Mouse (Mus musculus) embryonic facial prominence, embryonic 14.5 days (tissue): ENCODE measurements around the gene Ttc30a1. TPM values are rescaled to one million over a fixed set of nuclear protein-coding genes. Genes with fewer than 3 reads are reported as not detected.
"Not testable (repeated sequence)": the region's sequence is repeated elsewhere in the genome, so short reads cannot be mapped to it uniquely, and the experiment has no call there.

Experiments used
- ATAC-seq: fragments of 200-750 bp; cut with Nextera tagmentation; 2 replicates; pipeline ENCODE4 v1.8.0; 2017; ENCODE audit warnings: low read depth, moderate number of reproducible peaks, moderate TSS enrichment
- DNase-seq: peaks from one replicate; pipeline ENCODE4 v3.0.0-alpha.2; 2015; ENCODE audit warnings: low spot score
- H3K27ac ChIP-seq: fragments of 300-500 bp; sonication (generic); replicated peaks from 2 replicates; pipeline ENCODE4 v1.5.1; 2014; ENCODE audit warnings: low read depth, mild to moderate bottlenecking, low read length, moderate library complexity
- H3K27me3 ChIP-seq: fragments of 300-500 bp; sonication (generic); replicated peaks from 2 replicates; pipeline ENCODE4 v1.6.1; 2014; ENCODE audit warnings: low read length; ENCODE audit not compliant: control insufficient read depth, insufficient read depth
- H3K36me3 ChIP-seq: fragments of 300-500 bp; sonication (generic); 2 replicates; pipeline ENCODE4 v1.6.1; 2014; ENCODE audit warnings: low read length, mixed read lengths; ENCODE audit not compliant: control insufficient read depth, insufficient read depth
- H3K4me1 ChIP-seq: fragments of 300-500 bp; sonication (generic); 2 replicates; pipeline ENCODE4 v1.6.1; 2014; ENCODE audit warnings: antibody characterized with exemption, low read length; ENCODE audit not compliant: control insufficient read depth, insufficient read depth
- H3K4me2 ChIP-seq: fragments of 300-500 bp; sonication (generic); 2 replicates; pipeline ENCODE4 v1.6.1; 2014; ENCODE audit warnings: low read depth, mild to moderate bottlenecking, low read length, moderate library complexity, mixed read lengths
- H3K4me3 ChIP-seq: fragments of 300-500 bp; sonication (generic); 2 replicates; pipeline ENCODE4 v1.5.1; 2014; ENCODE audit warnings: low read depth, mild to moderate bottlenecking, low read length
- H3K9ac ChIP-seq: fragments of 300-500 bp; sonication (generic); 2 replicates; pipeline ENCODE4 v1.6.1; 2014; ENCODE audit warnings: low read depth, mild to moderate bottlenecking, low read length, moderate library complexity, mixed read lengths
- H3K9me3 ChIP-seq: fragments of 300-500 bp; sonication (generic); 2 replicates; pipeline ENCODE4 v1.6.1; 2016; ENCODE audit warnings: low read length; ENCODE audit not compliant: control insufficient read depth
- WGBS: fragments of 180-500 bp; shearing (Covaris S2); extraction: QIAGEN DNeasy Blood & Tissue Kit; methylation state at CpG from one replicate; pipeline ENCODE4 v1.1.7; 2014; 5-methylcytosine and 5-hydroxymethylcytosine counted together
- polyA plus RNA-seq: library from polyadenylated mRNA; unstranded; fragments of >200 nt; fragmentation: Nextera tagmentation; extraction: Ambion mirVana; gene quantifications from 2 replicates; pipeline ENCODE4 v1.2.1, GENCODE M21; 2014

Gene Ttc30a1
- polyA plus RNA-seq, 1 experiment from 2014 or later: 7.4 TPM

DNA sequence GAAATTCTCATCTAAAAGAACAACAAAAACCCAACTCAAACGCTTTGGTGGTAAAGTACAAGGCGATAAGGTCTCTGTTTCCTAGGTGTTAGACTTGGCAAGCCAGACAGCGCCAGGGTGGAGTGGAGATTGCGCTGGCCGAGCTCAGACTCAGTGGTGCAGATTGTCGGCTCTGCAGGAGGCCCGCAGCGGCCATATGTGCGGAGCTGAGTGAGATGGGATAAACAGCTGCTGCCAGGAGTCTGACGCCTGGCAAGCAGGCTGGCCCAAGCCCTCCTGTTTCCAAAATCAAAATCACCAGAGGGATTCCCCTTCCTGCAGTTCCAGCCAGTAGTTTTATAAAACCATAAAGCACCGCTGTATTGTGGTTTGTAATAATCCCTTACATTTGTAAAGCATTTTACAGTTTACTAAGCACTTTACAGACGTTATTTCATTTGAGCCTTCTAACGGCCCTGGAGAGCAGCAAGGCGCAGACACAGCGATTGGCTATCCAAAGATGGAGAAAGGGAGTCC lies 21.9 kb downstream of the Ttc30a1 start:
- ATAC-seq (peak; percentile 76), DNase-seq (peak; percentile 83)
- Histone ChIP-seq H3K9me3 (no peaks in the 10 kb centered on the region), H3K4me3 (peak overlapping the region; percentile 13; the same call in 1 of the 2 replicates), H3K27ac (peak overlapping the region; percentile 78), H3K9ac (peak overlapping the region; percentile 51; the same call in 1 of the 2 replicates), H3K36me3 (no peaks in the 10 kb centered on the region), H3K27me3 (no peaks in the 10 kb centered on the region), H3K4me1 (peaks cover 25% of the 10 kb centered on the region), H3K4me2 (peak overlapping the region; percentile 52)
- WGBS: 10% methylated on average over 15 of the region's 15 CpGs

DNA sequence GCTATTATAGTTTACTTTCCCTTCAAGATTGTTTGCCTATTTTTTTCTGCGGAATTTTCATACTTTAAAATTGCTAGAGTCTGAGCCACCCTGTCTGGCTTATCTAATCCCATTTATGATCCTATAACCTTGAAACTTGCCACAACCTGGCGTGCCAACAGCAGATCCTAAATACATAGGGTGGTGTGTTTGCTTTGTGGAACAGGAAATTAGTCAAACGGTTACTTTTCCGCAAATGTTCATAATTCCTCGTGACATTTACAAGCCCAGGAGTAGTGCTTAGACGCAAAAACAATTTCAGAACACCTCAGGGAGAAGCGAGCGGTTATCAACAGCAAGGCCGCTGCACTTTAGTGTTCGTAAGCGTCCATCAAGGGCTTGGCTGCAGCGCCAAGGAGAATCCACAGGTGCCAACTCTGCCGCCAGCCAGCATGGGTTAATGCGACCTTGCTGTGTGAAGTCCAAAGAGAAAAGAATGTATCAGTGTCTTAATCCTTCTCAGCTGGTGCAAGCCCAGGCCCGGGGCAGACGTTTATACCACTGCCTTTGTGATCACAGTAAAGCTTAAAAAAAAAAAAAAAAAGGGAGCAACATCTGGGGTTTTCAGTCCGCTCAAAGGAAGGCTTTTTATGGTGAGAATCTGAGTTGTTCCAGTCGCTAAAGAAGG lies 22.5 kb downstream of the Ttc30a1 start:
- Histone ChIP-seq H3K9me3 (no peaks in the 10 kb centered on the region), H3K9ac (0 out of 2 replicates have a peak overlapping the region, but pooled peaks have one; percentile 51), H3K4me3 (peak overlapping the region; percentile 13), H3K4me1 (peaks cover 25% of the 10 kb centered on the region), H3K4me2 (peak overlapping the region; percentile 52), H3K27me3 (no peaks in the 10 kb centered on the region), H3K36me3 (no peaks in the 10 kb centered on the region), H3K27ac (peak overlapping the region; percentile 78)
- DNase-seq (peak; percentile 66), ATAC-seq (peak; percentile 66)
- WGBS: 22% methylated on average over 18 of the region's 18 CpGs

DNA sequence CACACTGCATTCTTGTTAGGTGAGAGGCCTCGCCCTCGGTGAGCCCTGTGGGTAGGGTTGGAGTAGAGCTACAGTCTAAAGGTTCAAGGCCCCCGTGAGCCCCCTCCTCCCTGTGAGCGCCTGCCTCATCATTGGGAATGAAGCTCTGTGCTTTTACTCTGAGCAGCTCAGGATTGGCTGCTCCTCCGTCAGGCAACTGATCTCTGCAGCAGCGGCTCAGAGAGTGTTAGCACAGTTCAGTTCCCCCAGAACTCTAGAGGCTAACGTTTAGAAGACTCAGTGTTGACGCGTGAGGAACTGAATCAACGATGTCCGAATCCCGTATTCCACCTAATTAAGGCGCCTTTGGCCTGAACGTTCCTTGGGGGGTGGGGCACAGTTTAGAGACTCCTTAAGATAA lies 26.1 kb downstream of the Ttc30a1 start:
- ATAC-seq: no peak
- Histone ChIP-seq H3K4me2 (no peak overlapping the region), H3K4me3 (no peak overlapping the region), H3K4me1 (peaks cover 21% of the 10 kb centered on the region), H3K27me3 (no peaks in the 10 kb centered on the region), H3K27ac (no peak overlapping the region), H3K36me3 (no peaks in the 10 kb centered on the region), H3K9ac (no peak overlapping the region), H3K9me3 (no peaks in the 10 kb centered on the region)
- 63% methylated on average over 14 of the region's 14 CpGs for WGBS
- DNase-seq: no peak

DNA sequence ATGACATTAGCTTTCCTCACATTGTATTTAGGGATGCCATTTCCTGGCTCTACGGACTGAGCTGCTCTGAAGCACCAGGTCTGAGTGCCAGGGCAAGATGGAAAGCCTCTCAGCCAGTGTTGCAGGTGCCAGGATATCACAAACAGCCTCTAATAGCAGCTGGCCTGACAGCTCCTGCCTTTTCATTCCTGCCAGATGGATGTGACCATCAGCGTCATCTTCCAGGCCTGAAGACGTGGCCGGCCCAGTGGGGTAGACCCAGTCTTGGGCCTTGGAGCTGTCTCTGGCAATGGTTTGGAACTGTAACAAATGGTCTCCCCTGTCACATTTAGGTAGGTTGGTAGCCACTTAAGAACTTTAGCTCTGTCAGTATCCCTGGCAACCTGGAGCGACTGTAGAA lies 28.4 kb downstream of the Ttc30a1 start:
- DNase-seq (no peak), ATAC-seq (no peak)
- no peak overlapping the region for H3K9ac ChIP-seq
- no peak overlapping the region for H3K27ac ChIP-seq
- no peak overlapping the region for H3K4me3 ChIP-seq
- no peaks in the 10 kb centered on the region for H3K27me3 ChIP-seq
- no peaks in the 10 kb centered on the region for H3K4me1 ChIP-seq
- 84% methylated on average over 5 of the region's 5 CpGs for WGBS
- H3K4me2 ChIP-seq: no peak overlapping the region
- H3K36me3 ChIP-seq: no peaks in the 10 kb centered on the region
- H3K9me3 ChIP-seq: no peaks in the 10 kb centered on the region

DNA sequence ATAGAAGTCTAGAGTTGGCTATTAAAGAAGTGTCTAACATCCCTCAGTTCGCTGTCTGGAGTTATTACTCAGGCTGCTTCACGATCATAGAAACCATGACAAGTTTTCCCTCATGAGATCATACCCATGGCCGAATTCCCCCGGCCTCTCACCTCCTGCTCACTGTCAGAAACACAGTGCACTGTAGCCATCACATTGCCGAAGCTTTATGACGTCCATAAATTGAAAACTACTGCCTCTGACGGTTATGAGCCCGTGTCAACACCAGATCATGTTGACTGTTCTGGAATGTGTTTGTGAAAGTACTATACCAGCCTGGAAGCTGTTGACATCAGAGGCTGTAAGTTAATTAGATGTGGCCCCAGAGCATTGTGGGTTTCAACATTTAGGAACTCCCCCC lies 31.1 kb downstream of the Ttc30a1 start:
- H3K27me3 ChIP-seq: no peaks in the 10 kb centered on the region
- 78% methylated on average over 8 of the region's 8 CpGs for WGBS
- H3K4me1 ChIP-seq: no peaks in the 10 kb centered on the region
- H3K4me3 ChIP-seq: no peak overlapping the region
- no peak overlapping the region for H3K9ac ChIP-seq
- H3K27ac ChIP-seq: no peak overlapping the region
- DNase-seq: no peak
- no peaks in the 10 kb centered on the region for H3K36me3 ChIP-seq
- ATAC-seq: no peak
- no peak overlapping the region for H3K4me2 ChIP-seq
- no peaks in the 10 kb centered on the region for H3K9me3 ChIP-seq

DNA sequence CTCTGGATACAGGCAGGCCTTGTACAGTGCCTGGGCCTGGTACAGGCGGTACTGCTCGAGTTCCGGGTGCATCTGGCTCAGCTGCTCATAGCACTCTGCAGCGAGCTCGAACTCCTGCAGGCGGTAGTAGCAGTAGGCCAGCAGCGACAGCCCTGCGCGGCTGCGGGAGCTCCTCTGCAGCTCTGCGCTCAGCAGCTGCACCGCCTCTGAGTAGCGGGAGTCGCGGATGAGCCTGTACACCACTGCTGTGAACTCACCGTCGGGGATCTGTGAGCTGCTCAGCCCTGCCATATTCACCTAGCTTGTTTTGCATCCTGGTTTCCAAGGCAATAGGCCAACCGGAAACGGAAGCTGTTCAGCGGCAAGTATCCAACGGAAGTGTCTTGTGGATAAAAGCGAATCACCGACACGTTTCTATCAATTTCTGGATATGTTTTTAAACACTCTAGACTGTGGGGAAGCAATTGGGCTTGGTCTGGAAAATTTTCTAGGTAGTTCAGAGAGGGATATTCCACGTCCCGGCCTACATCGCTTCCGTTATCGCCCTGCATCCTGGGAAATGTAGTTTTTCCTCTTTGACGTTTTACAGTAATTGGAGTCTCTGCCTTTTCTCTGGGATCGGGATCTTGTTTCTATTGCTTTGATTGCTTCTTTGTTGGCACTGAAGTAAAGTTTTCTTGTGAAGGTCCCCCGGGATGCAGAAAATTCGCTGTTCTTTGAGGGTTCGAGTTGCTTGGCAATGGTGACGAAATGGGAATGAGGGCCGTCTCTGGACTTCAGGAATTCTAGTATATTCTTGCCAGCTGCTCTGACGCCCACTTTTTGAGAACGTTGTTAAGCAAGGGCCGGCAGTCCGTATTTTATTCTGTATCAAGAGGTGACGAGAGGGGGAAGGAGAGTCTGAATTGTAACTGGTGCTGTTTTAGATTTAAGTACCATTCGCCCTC lies 43.4 kb downstream of the Ttc30a1 start, which contains the start of gene Ttc30b:
Gene Ttc30b (minus strand): TSS at position 469 of the 947 bp plus-strand sequence.
- H3K9me3 ChIP-seq: no peaks in the 10 kb centered on the region
- WGBS: 3% methylated on average over 30 of the region's 42 CpGs
- peak within 1 kb of the TSS; percentile 93 for H3K27ac ChIP-seq
- no peaks in the 10 kb centered on the region for H3K36me3 ChIP-seq
- 0 out of 2 replicates have a peak, but pooled peaks cover 3% of the 10 kb centered on the region for H3K27me3 ChIP-seq
- peak; percentile 92 for ATAC-seq
- peak within 1 kb of the TSS; percentile 70 for H3K9ac ChIP-seq
- H3K4me3 ChIP-seq: peak within 1 kb of the TSS; percentile 58
- peak within 1 kb of the TSS; percentile 73 for H3K4me2 ChIP-seq
- no peaks in the 10 kb centered on the region for H3K4me1 ChIP-seq
- peak; percentile 92 for DNase-seq

DNA sequence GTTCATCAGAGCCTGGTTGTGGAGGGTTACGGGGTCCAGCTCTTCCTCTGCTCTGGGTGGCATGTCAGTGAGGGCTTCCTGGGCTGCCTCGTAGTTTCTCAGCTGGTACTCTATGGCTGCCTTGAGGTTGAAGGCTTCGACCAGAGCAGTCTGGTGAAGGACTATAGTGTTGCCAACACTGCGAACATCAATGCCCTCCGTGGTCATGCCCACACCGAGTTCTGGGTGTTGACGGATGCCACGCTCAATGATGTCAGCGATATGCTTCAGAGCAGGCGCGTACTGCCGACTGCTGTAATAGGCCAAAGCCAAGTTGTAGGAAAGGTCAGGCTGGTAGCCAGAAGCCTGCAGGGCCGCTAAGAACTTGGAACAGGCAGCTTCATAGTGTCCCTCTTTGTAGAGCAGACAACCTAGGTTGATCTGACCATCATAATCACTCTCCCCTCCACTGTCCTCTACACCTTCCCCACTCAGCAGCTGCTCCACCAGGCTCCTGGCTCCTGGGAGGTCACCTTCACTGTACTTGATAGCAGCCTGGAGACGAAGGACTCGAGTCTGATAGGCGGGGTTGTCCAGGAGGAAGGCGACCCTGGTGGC lies 44.1 kb downstream of the Ttc30a1 start:
- DNase-seq, H3K4me1 ChIP-seq, H3K36me3 ChIP-seq, H3K27ac ChIP-seq, H3K9me3 ChIP-seq, H3K27me3 ChIP-seq: not testable (repeated sequence)
- ATAC-seq: peak; percentile 17; the same call in 1 of the 2 replicates
- H3K4me3 ChIP-seq: peak overlapping the region; percentile 58
- peak overlapping the region; percentile 70 for H3K9ac ChIP-seq
- H3K4me2 ChIP-seq: peak overlapping the region; percentile 73
- WGBS: 64% methylated on average over 9 of the region's 17 CpGs

DNA sequence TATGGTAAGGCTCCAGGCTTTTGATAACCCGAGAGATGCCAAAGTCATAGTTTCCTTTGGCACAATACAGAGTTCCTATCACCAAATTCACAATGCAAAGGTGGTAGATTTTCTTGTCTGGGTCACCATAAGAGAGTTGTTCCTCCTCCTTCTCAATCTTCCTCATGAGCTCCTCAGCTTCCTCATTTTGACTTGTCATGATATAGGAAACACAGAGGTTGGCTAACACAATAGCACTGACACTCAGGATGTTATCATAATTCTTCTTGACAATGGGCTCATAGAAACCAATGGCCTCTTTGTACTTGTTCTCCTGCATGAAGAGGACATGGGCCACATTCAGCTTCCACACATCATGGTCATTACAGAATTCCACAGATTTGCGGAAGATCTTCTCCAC lies 45.1 kb downstream of the Ttc30a1 start:
- ATAC-seq, H3K4me1 ChIP-seq, H3K9ac ChIP-seq, H3K4me3 ChIP-seq, H3K27me3 ChIP-seq, H3K4me2 ChIP-seq, H3K27ac ChIP-seq, H3K36me3 ChIP-seq, DNase-seq, H3K9me3 ChIP-seq: not testable (repeated sequence)
- WGBS: 95% methylated on average over 2 of the region's 2 CpGs
